Mouse (Mus musculus) testis, adult 2 months (tissue): ENCODE results near the gene Tmem237.

Experiments
- CTCF ChIP-seq: fragments of 200-500 bp; IDR thresholded peaks from 2 replicates; pipeline ENCODE4 v1.5.1; 2012; ENCODE audit warnings: low read depth, mild to moderate bottlenecking, inconsistent platforms, low read length, moderate library complexity; ENCODE audit not compliant: control insufficient read depth, insufficient read depth, insufficient replicate concordance
- POLR2A ChIP-seq: fragments of 200-500 bp; IDR thresholded peaks from 2 replicates; pipeline ENCODE4 v1.6.1; 2012; ENCODE audit warnings: low read depth, mild to moderate bottlenecking, inconsistent platforms, low read length, moderate library complexity; ENCODE audit not compliant: control insufficient read depth

DNA sequence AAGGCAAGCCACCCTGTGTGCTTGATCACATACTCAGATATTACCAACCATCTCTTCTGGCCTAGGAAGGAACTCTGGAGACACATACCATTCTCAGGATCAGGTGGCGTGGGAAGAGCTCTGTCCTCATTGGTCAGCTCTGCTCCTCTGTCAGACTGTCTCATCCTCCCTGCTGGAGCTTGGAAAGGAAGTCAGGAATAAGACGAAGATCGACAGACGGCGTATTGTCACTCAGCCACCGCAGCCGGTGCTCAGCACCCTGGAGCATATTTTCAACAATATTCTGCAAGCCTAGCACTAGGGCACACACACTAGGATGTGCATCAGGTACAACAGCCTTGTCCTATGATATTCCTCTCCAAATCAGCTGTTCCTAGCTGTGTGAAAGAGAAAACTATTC is 38.3 kb upstream of the Tmem237 start:
- TF ChIP-seq CTCF (no peak), POLR2A (no peak)
